Mouse (Mus musculus) hindbrain, postnatal 0 days (tissue): ENCODE measurements around the gene Alpk1. TPM values are rescaled to one million over a fixed set of nuclear protein-coding genes. Genes with fewer than 3 reads are reported as not detected.

Experiments used
- ATAC-seq: fragments of 200-750 bp; cut with Nextera tagmentation; 2 replicates; pipeline ENCODE4 v1.8.0; 2017; ENCODE audit warnings: mild to moderate bottlenecking, moderate TSS enrichment, moderate library complexity
- DNase-seq: peaks from one replicate; pipeline ENCODE4 v3.0.0-alpha.2; 2015; ENCODE audit warnings: low spot score
- H3K27ac ChIP-seq: fragments of 300-500 bp; sonication (generic); 2 replicates; pipeline ENCODE4 v1.5.1; 2014; ENCODE audit warnings: mild to moderate bottlenecking
- H3K27me3 ChIP-seq: fragments of 300-500 bp; sonication (generic); 2 replicates; pipeline ENCODE4 v1.6.1; 2014; ENCODE audit warnings: low read length, mixed read lengths; ENCODE audit not compliant: insufficient read depth
- H3K36me3 ChIP-seq: fragments of 300-500 bp; sonication (generic); 2 replicates; pipeline ENCODE4 v1.6.1; 2014; ENCODE audit warnings: low read length, mixed read lengths; ENCODE audit not compliant: insufficient read depth
- H3K4me1 ChIP-seq: fragments of 300-500 bp; sonication (generic); 2 replicates; pipeline ENCODE4 v1.6.1; 2014; ENCODE audit warnings: antibody characterized with exemption, low read length, mixed read lengths; ENCODE audit not compliant: insufficient read depth
- H3K4me2 ChIP-seq: fragments of 300-500 bp; sonication (generic); 2 replicates; pipeline ENCODE4 v1.6.1; 2014; ENCODE audit warnings: low read depth, mild to moderate bottlenecking, low read length, moderate library complexity, mixed read lengths
- H3K4me3 ChIP-seq: fragments of 300-500 bp; sonication (generic); 2 replicates; pipeline ENCODE4 v1.5.1; 2014; ENCODE audit warnings: low read length
- H3K9ac ChIP-seq: fragments of 300-500 bp; sonication (generic); replicated peaks from 2 replicates; pipeline ENCODE4 v1.6.1; 2014; ENCODE audit warnings: mild to moderate bottlenecking, low read length, moderate library complexity, mixed read lengths
- H3K9me3 ChIP-seq: fragments of 300-500 bp; sonication (generic); 2 replicates; pipeline ENCODE4 v1.6.1; 2016; ENCODE audit warnings: low read length, mixed read lengths
- CTCF ChIP-seq: IDR thresholded peaks from 2 replicates; pipeline ENCODE4 v1.5.1; 2016; ENCODE audit warnings: antibody characterized with exemption, control low read depth, low read depth
- WGBS: fragments of 180-500 bp; shearing (Covaris S2); extraction: QIAGEN DNeasy Blood & Tissue Kit; methylation state at CpG from one replicate; pipeline ENCODE4 v1.1.7; 2014; 5-methylcytosine and 5-hydroxymethylcytosine counted together
- polyA plus RNA-seq: library from polyadenylated mRNA; unstranded; fragments of >200 nt; fragmentation: Nextera tagmentation; extraction: Ambion mirVana; gene quantifications from 2 replicates; pipeline ENCODE4 v1.2.1, GENCODE M21; 2015
- total RNA-seq: library from RNA; depleted of rRNA; stranded (reverse); fragments of >200 nt; gene quantifications from 2 replicates; pipeline ENCODE4 v1.2.3, GENCODE M21; 2014

The Alpk1 gene
- total and polyA plus RNA-seq, 2 experiments from 2014 or later, result 0.49 to 1.3 TPM

- no peak for ATAC-seq
These were observed 50.7 kb downstream of the Alpk1 start for GRCm38 (mm10) chr3:127729513-127730137.

DNA sequence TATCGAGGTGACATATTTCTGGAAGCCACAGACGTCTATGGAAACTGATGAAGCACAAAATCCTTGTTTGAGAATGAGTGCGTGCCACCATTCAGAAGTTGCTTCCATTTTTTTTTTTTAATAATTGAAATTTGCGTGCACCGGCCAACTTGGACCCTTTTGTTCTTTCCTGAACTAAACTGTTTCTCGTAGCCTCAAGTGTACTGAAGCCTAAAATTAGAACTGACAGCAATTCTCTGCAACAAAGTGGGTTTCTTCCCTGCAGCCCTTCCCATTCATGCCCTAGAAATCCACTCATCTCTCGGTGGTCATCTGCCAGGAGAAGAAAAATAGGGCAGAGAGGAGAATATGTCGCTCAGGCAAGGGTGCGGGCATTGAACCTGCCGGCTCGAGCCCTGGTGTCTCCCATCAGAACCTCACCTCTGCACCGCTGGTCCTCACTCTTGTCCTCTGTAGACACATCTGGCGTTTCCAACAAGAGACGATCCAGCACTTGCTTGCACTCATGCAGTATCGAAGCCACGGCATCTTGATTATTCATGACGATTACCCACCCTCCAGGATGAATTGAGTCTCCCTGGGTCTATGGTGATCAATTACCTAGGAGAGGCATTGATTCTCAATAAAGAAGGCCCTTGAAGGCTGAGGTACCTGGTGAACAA lies 51.3 kb downstream of the Alpk1 start:
- Histone ChIP-seq H3K4me3 (no peak overlapping the region), H3K9ac (no peak overlapping the region), H3K4me2 (peak overlapping the region; percentile 14; the same call in 1 of the 2 replicates)

More at GRCm38 (mm10) chr3:127729513-127730137, 50.7 kb downstream of the Alpk1 start:
- Histone ChIP-seq H3K4me1 (peaks cover 3% of the 10 kb centered on the region; the same call in 1 of the 2 replicates), H3K36me3 (no peaks in the 10 kb centered on the region), H3K4me3 (no peak overlapping the region), H3K4me2 (no peak overlapping the region), H3K27ac (no peak overlapping the region), H3K9me3 (no peaks in the 10 kb centered on the region), H3K9ac (no peak overlapping the region), H3K27me3 (0 out of 2 replicates have a peak, but pooled peaks cover 10% of the 10 kb centered on the region)
- DNase-seq, result no peak
- TF ChIP-seq CTCF, result no peak
- 42% methylated on average over 14 of the region's 14 CpGs for WGBS

DNA sequence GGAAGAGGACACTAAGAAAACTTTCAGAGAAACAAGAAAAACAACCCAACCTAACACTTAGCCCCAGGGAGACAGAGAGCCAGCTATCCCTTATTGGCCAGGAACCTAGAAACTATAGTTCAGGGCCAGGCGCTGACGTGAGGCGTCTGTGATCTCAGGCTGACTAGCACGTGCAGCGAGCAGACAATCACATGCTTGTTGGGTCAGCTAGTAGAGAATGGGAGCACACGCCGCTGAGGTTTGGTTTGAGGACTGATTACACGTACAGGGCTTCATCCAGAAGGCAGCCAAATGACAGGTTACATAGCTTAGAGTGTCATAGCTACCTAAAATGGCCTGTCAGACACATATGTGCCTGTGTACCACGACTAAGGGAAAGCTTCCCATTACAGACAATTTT lies 52.3 kb downstream of the Alpk1 start:
- DNase-seq, result no peak
- no peaks in the 10 kb centered on the region for H3K36me3 ChIP-seq
- no peak overlapping the region for H3K9ac ChIP-seq
- H3K27me3 ChIP-seq, result 0 out of 2 replicates have a peak, but pooled peaks cover 10% of the 10 kb centered on the region
- TF ChIP-seq CTCF, result no peak
- no peaks in the 10 kb centered on the region for H3K9me3 ChIP-seq
- no peak for ATAC-seq
- no peak overlapping the region for H3K27ac ChIP-seq
- H3K4me2 ChIP-seq, result no peak overlapping the region
- 66% methylated on average over 9 of the region's 9 CpGs for WGBS
- no peak overlapping the region for H3K4me3 ChIP-seq
- peaks cover 3% of the 10 kb centered on the region; the same call in 1 of the 2 replicates for H3K4me1 ChIP-seq

More for the DNA sequence above, 51.3 kb downstream of the Alpk1 start:
- ATAC-seq, result no peak
- 0 out of 2 replicates have a peak, but pooled peaks cover 10% of the 10 kb centered on the region for H3K27me3 ChIP-seq
- DNase-seq, result no peak
- TF ChIP-seq CTCF, result no peak
- 26% methylated on average over 17 of the region's 17 CpGs for WGBS
- H3K4me1 ChIP-seq, result peaks cover 3% of the 10 kb centered on the region; the same call in 1 of the 2 replicates
- no peak overlapping the region for H3K27ac ChIP-seq
- no peaks in the 10 kb centered on the region for H3K36me3 ChIP-seq
- no peaks in the 10 kb centered on the region for H3K9me3 ChIP-seq

DNA sequence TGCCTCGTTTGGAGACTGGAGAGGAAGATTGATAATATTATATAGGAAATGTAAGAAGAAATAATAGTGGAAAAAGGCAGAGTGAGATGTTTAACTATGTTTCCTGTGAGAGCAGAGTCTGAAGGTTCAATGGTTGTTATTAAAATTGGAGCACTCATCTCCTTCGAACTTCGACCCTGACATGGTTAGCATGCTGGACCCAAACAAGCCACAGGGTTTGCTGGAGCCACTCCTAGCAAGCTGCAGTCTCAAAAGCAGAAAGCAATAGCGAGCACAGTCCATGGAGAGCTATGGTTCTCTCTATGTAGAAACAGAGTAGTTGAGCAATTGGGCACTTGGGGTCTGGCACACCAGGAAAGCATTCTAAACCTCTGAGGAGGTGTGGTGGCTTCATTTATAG lies 59.4 kb downstream of the Alpk1 start:
- Histone ChIP-seq H3K4me3 (no peak overlapping the region), H3K4me1 (no peaks in the 10 kb centered on the region), H3K27me3 (no peaks in the 10 kb centered on the region), H3K4me2 (no peak overlapping the region), H3K27ac (no peak overlapping the region), H3K9me3 (no peaks in the 10 kb centered on the region), H3K9ac (no peak overlapping the region), H3K36me3 (no peaks in the 10 kb centered on the region)
- ATAC-seq (no peak), DNase-seq (no peak)
- 83% methylated on average over 4 of the region's 4 CpGs for WGBS
- no peak for TF ChIP-seq CTCF

DNA sequence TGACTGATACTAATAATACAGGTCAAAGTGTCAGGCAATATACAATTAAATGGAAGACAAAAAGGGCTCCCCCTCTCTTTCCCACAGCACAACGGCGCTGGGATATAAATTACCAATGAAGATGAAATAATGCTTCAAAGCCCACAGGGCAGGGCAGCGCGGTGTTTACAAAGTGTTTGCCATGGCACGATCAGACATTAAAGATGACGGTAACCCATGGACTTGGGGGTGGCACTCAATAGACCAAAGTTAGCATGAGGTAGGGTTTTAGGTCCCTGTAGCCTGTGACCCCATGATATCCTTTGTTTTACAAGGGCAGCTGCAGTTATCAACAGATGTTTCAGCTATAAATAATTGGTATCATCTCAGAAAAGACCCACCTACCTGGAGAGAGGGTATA lies 60.3 kb downstream of the Alpk1 start:
- no peaks in the 10 kb centered on the region for H3K27me3 ChIP-seq
- H3K9ac ChIP-seq, result no peak overlapping the region
- no peak for ATAC-seq
- no peak overlapping the region for H3K27ac ChIP-seq
- no peak overlapping the region for H3K4me3 ChIP-seq
- H3K36me3 ChIP-seq, result no peaks in the 10 kb centered on the region
- TF ChIP-seq CTCF, result no peak
- no peak for DNase-seq
- no peaks in the 10 kb centered on the region for H3K4me1 ChIP-seq
- H3K4me2 ChIP-seq, result no peak overlapping the region
- WGBS, result 45% methylated on average over 6 of the region's 6 CpGs
- no peaks in the 10 kb centered on the region for H3K9me3 ChIP-seq

DNA sequence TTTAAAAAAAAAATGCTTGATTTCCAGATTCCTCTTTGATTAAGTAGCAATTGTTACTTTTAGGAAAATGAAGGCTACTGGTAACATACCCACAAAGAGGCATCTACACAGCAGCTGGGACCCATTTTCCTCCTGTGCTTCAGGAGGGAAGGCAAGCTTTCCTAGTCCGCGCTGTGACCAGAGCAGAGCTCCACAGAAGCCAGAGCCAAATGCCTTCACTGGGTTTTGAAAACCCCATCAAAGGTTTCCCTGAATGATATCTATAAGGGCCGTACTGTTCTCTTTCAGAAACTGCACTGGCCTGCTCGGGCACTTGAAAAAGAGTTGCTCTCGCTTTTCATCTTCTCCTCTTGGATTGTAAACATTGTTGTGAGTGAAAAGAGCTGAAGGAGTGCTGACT lies 60.7 kb downstream of the Alpk1 start:
- Histone ChIP-seq H3K9ac (no peak overlapping the region), H3K9me3 (no peaks in the 10 kb centered on the region), H3K4me3 (no peak overlapping the region), H3K4me1 (no peaks in the 10 kb centered on the region), H3K4me2 (no peak overlapping the region), H3K27me3 (no peaks in the 10 kb centered on the region), H3K27ac (no peak overlapping the region), H3K36me3 (no peaks in the 10 kb centered on the region)
- TF ChIP-seq CTCF, result no peak
- DNase-seq, result no peak
- no peak for ATAC-seq
- WGBS, result 54% methylated on average over 5 of the region's 5 CpGs

- WGBS, result 15% methylated on average over 2 of the region's 2 CpGs
- no peak for ATAC-seq
These were observed 63.6 kb downstream of the Alpk1 start for GRCm38 (mm10) chr3:127716759-127717158.

More at GRCm38 (mm10) chr3:127716759-127717158, 63.6 kb downstream of the Alpk1 start:
- Histone ChIP-seq H3K4me3 (no peak overlapping the region), H3K27ac (no peak overlapping the region), H3K9me3 (no peaks in the 10 kb centered on the region), H3K36me3 (no peaks in the 10 kb centered on the region), H3K4me2 (no peak overlapping the region), H3K9ac (no peak overlapping the region), H3K4me1 (no peaks in the 10 kb centered on the region), H3K27me3 (peaks cover 5% of the 10 kb centered on the region; the same call in 1 of the 2 replicates)
- TF ChIP-seq CTCF, result no peak
- DNase-seq, result no peak
